Mouse (Mus musculus): ENCODE data around the gene Mpeg1.

- TF ChIP-seq CTCF (IDR thresholded peaks at IDR 0.05; ENCODE audit: control insufficient read depth, insufficient read depth, insufficient read length), result no peak
- no peak for TF ChIP-seq MAX (IDR thresholded peaks at IDR 0.05)
- TF ChIP-seq USF1 (IDR thresholded peaks at IDR 0.05; ENCODE audit: low read depth), result no peak
- TF ChIP-seq FOSL1 (IDR thresholded peaks at IDR 0.05; ENCODE audit: insufficient read depth, low read length, poor library complexity, severe bottlenecking), result no peak
- TF ChIP-seq CEBPB (IDR thresholded peaks at IDR 0.05; ENCODE audit: low read depth), result no peak
Measured at GRCm38 (mm10) chr19:12427605-12428004, 33.0 kb upstream of the Mpeg1 start, which contains the start of gene Pfpl.
